Mouse (Mus musculus) forebrain, embryonic 14.5 days (tissue): ENCODE measurements around the gene Bag5. TPM values are rescaled to one million over a fixed set of nuclear protein-coding genes. Genes with fewer than 3 reads are reported as not detected.
A peak's percentile ranks its signal among the peaks of the same experiment; 100 is the strongest.

Experiments used
- ATAC-seq: fragments of 200-750 bp; cut with Nextera tagmentation; 2 replicates; pipeline ENCODE4 v1.8.0; 2017; ENCODE audit warnings: mild to moderate bottlenecking, moderate library complexity
- DNase-seq: peaks from one replicate; pipeline ENCODE4 v3.0.0-alpha.2; 2015; ENCODE audit warnings: low spot score
- H3K27ac ChIP-seq: fragments of 300-500 bp; sonication (generic); 2 replicates; pipeline ENCODE4 v1.5.1; 2014; ENCODE audit warnings: low read depth, mild to moderate bottlenecking, control low read depth, low read length, moderate library complexity
- H3K27me3 ChIP-seq: fragments of 300-500 bp; sonication (generic); replicated peaks from 2 replicates; pipeline ENCODE4 v1.6.1; 2014; ENCODE audit warnings: low read length, control low read depth, mixed read lengths; ENCODE audit not compliant: control insufficient read depth, insufficient read depth
- H3K36me3 ChIP-seq: fragments of 300-500 bp; sonication (generic); 2 replicates; pipeline ENCODE4 v1.6.1; 2014; ENCODE audit warnings: low read length, control low read depth; ENCODE audit not compliant: control insufficient read depth, insufficient read depth
- H3K4me1 ChIP-seq: fragments of 300-500 bp; sonication (generic); 2 replicates; pipeline ENCODE4 v1.6.1; 2014; ENCODE audit warnings: antibody characterized with exemption, low read length, control low read depth; ENCODE audit not compliant: control insufficient read depth, insufficient read depth
- H3K4me2 ChIP-seq: fragments of 300-500 bp; sonication (generic); 2 replicates; pipeline ENCODE4 v1.6.1; 2014; ENCODE audit warnings: mild to moderate bottlenecking, control low read depth, low read length
- H3K4me3 ChIP-seq: fragments of 300-500 bp; sonication (generic); 2 replicates; pipeline ENCODE4 v1.5.1; 2014; ENCODE audit warnings: low read depth, low read length, control low read depth
- H3K9ac ChIP-seq: fragments of 300-500 bp; sonication (generic); 2 replicates; pipeline ENCODE4 v1.6.1; 2014; ENCODE audit warnings: mild to moderate bottlenecking, low read length, control low read depth, moderate library complexity
- H3K9me3 ChIP-seq: fragments of 300-500 bp; sonication (generic); replicated peaks from 2 replicates; pipeline ENCODE4 v1.6.1; 2016; ENCODE audit warnings: low read length, control low read depth, mixed read lengths; ENCODE audit not compliant: control insufficient read depth
- WGBS: fragments of 180-500 bp; shearing (Covaris S2); extraction: QIAGEN DNeasy Blood & Tissue Kit; methylation state at CpG from one replicate; pipeline ENCODE4 v1.1.7; 2014; 5-methylcytosine and 5-hydroxymethylcytosine counted together
- polyA plus RNA-seq: library from polyadenylated mRNA; unstranded; fragments of >200 nt; fragmentation: Nextera tagmentation; extraction: Ambion mirVana; gene quantifications from 2 replicates; pipeline ENCODE4 v1.2.1, GENCODE M21; 2014

Gene Bag5
- polyA plus RNA-seq: 60.4 and 65.8 TPM in 2 replicates

GRCm38 (mm10) chr12:111713004-111713651, at the start of gene Bag5, which contains the start of gene Apopt1:
Gene Bag5 (minus strand): TSS chr12:111713257.
Gene Apopt1 (plus strand): TSS chr12:111713261.
- peak within 1 kb of the TSS; percentile 91 for H3K9ac ChIP-seq
- peak; percentile 97 for ATAC-seq
- H3K4me3 ChIP-seq: peak within 1 kb of the TSS; percentile 97
- H3K27me3 ChIP-seq: no peaks in the 10 kb centered on the region
- no peaks in the 10 kb centered on the region for H3K9me3 ChIP-seq
- peak within 1 kb of the TSS; percentile 87 for H3K4me2 ChIP-seq
- whole genome bisulfite sequencing: under 1% methylated on average over 85 of the region's 86 CpGs
- peaks cover 33% of the 10 kb centered on the region for H3K36me3 ChIP-seq
- peak within 1 kb of the TSS; percentile 85 for H3K27ac ChIP-seq
- peaks cover 12% of the 10 kb centered on the region for H3K4me1 ChIP-seq
- peak; percentile 96 for DNase-seq

GRCm38 (mm10) chr12:111760306-111760908, 47.4 kb upstream of the Bag5 start:
- peaks cover 16% of the 10 kb centered on the region for H3K4me1 ChIP-seq
- no peaks in the 10 kb centered on the region for H3K9me3 ChIP-seq
- peak overlapping the region; percentile 86 for H3K4me3 ChIP-seq
- ATAC-seq (no peak), DNase-seq (no peak)
- WGBS: 73% methylated on average over 7 of the region's 7 CpGs
- H3K36me3 ChIP-seq: peaks cover 12% of the 10 kb centered on the region; the same call in 1 of the 2 replicates
- no peaks in the 10 kb centered on the region for H3K27me3 ChIP-seq
- no peak overlapping the region for H3K27ac ChIP-seq
- H3K4me2 ChIP-seq: peak overlapping the region; percentile 89
- H3K9ac ChIP-seq: peak overlapping the region; percentile 98

- H3K9me3 ChIP-seq: no peaks in the 10 kb centered on the region
- peak overlapping the region; percentile 98 for H3K9ac ChIP-seq
- ATAC-seq (peak; percentile 52), DNase-seq (peak; percentile 46)
- H3K27ac ChIP-seq: peak overlapping the region; percentile 92
- H3K4me1 ChIP-seq: peaks cover 16% of the 10 kb centered on the region
- H3K4me2 ChIP-seq: peak overlapping the region; percentile 89
- WGBS: 1% methylated on average over 35 of the region's 35 CpGs
- no peaks in the 10 kb centered on the region for H3K27me3 ChIP-seq
- peak overlapping the region; percentile 86 for H3K4me3 ChIP-seq
- peaks cover 12% of the 10 kb centered on the region; the same call in 1 of the 2 replicates for H3K36me3 ChIP-seq
Measured at GRCm38 (mm10) chr12:111759176-111760061, 46.4 kb upstream of the Bag5 start.

GRCm38 (mm10) chr12:111758381-111759175, 45.5 kb upstream of the Bag5 start, which contains the start of gene Klc1:
Gene Klc1 (plus strand): TSS chr12:111758849.
- ATAC-seq: peak; percentile 85

GRCm38 (mm10) chr12:111757561-111758325, 44.7 kb upstream of the Bag5 start:
- H3K36me3 ChIP-seq: peaks cover 4% of the 10 kb centered on the region; the same call in 1 of the 2 replicates
- DNase-seq (no peak), ATAC-seq (0 out of 2 replicates have a peak, but pooled peaks have one; percentile 1)
- peak overlapping the region; percentile 92; the same call in 1 of the 2 replicates for H3K27ac ChIP-seq
- H3K9me3 ChIP-seq: no peaks in the 10 kb centered on the region
- peaks cover 16% of the 10 kb centered on the region for H3K4me1 ChIP-seq
- H3K9ac ChIP-seq: peak overlapping the region; percentile 98
- peak overlapping the region; percentile 89 for H3K4me2 ChIP-seq
- H3K4me3 ChIP-seq: peak overlapping the region; percentile 86
- no peaks in the 10 kb centered on the region for H3K27me3 ChIP-seq
- WGBS: 38% methylated on average over 10 of the region's 10 CpGs

More at GRCm38 (mm10) chr12:111758381-111759175, 45.5 kb upstream of the Bag5 start, which contains the start of gene Klc1:
- no peaks in the 10 kb centered on the region for H3K27me3 ChIP-seq
- peaks cover 12% of the 10 kb centered on the region; the same call in 1 of the 2 replicates for H3K36me3 ChIP-seq
- H3K9ac ChIP-seq: peak within 1 kb of the TSS; percentile 98
- under 1% methylated on average over 71 of the region's 85 CpGs for WGBS
- H3K4me1 ChIP-seq: peaks cover 16% of the 10 kb centered on the region
- peak; percentile 83 for DNase-seq
- no peaks in the 10 kb centered on the region for H3K9me3 ChIP-seq
- H3K27ac ChIP-seq: peak within 1 kb of the TSS; percentile 92
- H3K4me2 ChIP-seq: peak within 1 kb of the TSS; percentile 89
- peak within 1 kb of the TSS; percentile 86 for H3K4me3 ChIP-seq

- DNase-seq: no peak
- no peak for ATAC-seq
- Histone ChIP-seq H3K9ac (no peak overlapping the region), H3K4me2 (no peak overlapping the region), H3K27me3 (no peaks in the 10 kb centered on the region), H3K4me1 (peaks cover 16% of the 10 kb centered on the region), H3K9me3 (no peaks in the 10 kb centered on the region), H3K27ac (no peak overlapping the region), H3K4me3 (no peak overlapping the region), H3K36me3 (no peaks in the 10 kb centered on the region)
- 59% methylated on average over 5 of the region's 5 CpGs for WGBS
Measured at GRCm38 (mm10) chr12:111756698-111757082, 43.6 kb upstream of the Bag5 start.

- no peaks in the 10 kb centered on the region for H3K27me3 ChIP-seq
- no peaks in the 10 kb centered on the region for H3K36me3 ChIP-seq
- H3K27ac ChIP-seq: no peak overlapping the region
- no peak overlapping the region for H3K4me2 ChIP-seq
- H3K4me1 ChIP-seq: peaks cover 16% of the 10 kb centered on the region
- H3K9me3 ChIP-seq: no peaks in the 10 kb centered on the region
- WGBS: 76% methylated on average over 4 of the region's 4 CpGs
- no peak overlapping the region for H3K4me3 ChIP-seq
- no peak overlapping the region for H3K9ac ChIP-seq
- DNase-seq: no peak
- no peak for ATAC-seq
Measured at GRCm38 (mm10) chr12:111756082-111756697, 43.1 kb upstream of the Bag5 start.
